Comparison of ENCODE assay signal across 18 mouse cellular contexts in genomic region chr10:93372281-93372680, GRCm38 (mm10).
"Had no signal": no experiment of that assay in that cellular context is flagged by ENCODE, and none has a peak within 500 bp of the region (broad histone marks: within the 10 kb centered on the region; RNA-seq: fewer than 3 reads in every experiment).

No protein-coding gene starts in this region.

- H3K4me2 ChIP-seq: lung, embryonic 14.5 days; midbrain, embryonic 13.5 days; midbrain, embryonic 15.5 days; neural tube, embryonic 13.5 days; neural tube, embryonic 15.5 days had no signal

- DNase-seq: lung, adult 18-20 months; lung, embryonic 14.5 days; lung, postnatal 10 days; lung, postnatal 4 days; retina, postnatal 1 day; right cerebral cortex, adult 18-20 months; right cerebral cortex, postnatal 25 days; right cerebral cortex, postnatal 4 days; spleen, adult 18-20 months; thymus, adult 18-20 months; thymus, postnatal 14 days; thymus, postnatal 36 days had no signal

- H3K9ac ChIP-seq: lung, embryonic 14.5 days; midbrain, embryonic 13.5 days; midbrain, embryonic 15.5 days; neural tube, embryonic 13.5 days; neural tube, embryonic 15.5 days had no signal

- H3K27me3 ChIP-seq: midbrain, embryonic 13.5 days; midbrain, embryonic 15.5 days; neural tube, embryonic 13.5 days; neural tube, embryonic 15.5 days had no signal

- H3K27ac ChIP-seq: midbrain, embryonic 10.5 days; midbrain, embryonic 13.5 days; midbrain, embryonic 15.5 days; neural tube, embryonic 13.5 days; neural tube, embryonic 15.5 days had no signal

- H3K4me3 ChIP-seq: midbrain, embryonic 10.5 days; midbrain, embryonic 13.5 days; midbrain, embryonic 15.5 days; myocyte; neural tube, embryonic 13.5 days; neural tube, embryonic 15.5 days had no signal

- H3K4me1 ChIP-seq: neural tube, embryonic 15.5 days had no signal

- H3K9me3 ChIP-seq: midbrain, embryonic 10.5 days; midbrain, embryonic 13.5 days; midbrain, embryonic 15.5 days; neural tube, embryonic 13.5 days; neural tube, embryonic 15.5 days had no signal

- H3K36me3 ChIP-seq: midbrain, embryonic 10.5 days; midbrain, embryonic 13.5 days; midbrain, embryonic 15.5 days; neural tube, embryonic 13.5 days; neural tube, embryonic 15.5 days had no signal

- ATAC-seq: midbrain, embryonic 13.5 days; midbrain, embryonic 15.5 days had no signal
